Mouse (Mus musculus) heart, adult 11 months (tissue): ENCODE data around the gene Itga9.
"Not testable (repeated sequence)": the region's sequence is repeated elsewhere in the genome, so short reads cannot be mapped to it uniquely, and the experiment has no call there.

Source experiments
- DNase-seq: peaks from one replicate; pipeline ENCODE4 v3.0.0; 2022

The Itga9 gene

DNA sequence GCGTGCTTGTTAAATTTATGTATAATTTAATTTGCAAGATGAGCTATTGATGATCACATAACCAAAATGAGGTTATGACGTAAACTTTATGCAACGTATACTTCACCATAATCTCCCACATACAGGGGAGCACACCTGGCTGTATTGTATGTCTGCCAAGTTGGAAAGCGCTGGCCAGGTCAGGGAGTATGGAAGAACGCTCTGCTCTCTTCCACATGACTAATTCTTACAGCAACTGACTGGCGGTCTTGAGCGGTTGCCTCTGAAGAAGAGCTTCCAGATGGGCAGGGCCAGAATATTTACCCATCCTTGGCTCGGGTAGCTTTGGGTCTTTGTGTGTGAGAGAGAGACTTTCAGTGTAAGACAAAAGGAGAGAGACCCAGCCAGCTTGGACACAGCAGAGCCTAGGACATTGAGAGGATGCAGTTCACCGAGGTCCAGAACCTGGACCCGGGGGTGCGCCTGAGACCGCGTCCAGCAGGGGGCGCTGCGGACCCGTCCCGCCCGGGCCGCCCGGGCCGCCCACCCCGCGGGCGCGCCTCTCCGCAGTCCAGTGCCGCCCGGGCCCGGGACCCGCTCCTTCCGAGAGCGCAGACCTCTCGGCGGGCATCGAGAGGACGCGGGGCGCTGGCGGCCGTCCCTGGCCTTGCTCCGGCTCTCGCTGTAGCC is at the start of gene Itga9:
TSS of gene Itga9 (plus strand) at position 543 of the 669 bp plus-strand sequence.
- DNase-seq, result peak; percentile 98

DNA sequence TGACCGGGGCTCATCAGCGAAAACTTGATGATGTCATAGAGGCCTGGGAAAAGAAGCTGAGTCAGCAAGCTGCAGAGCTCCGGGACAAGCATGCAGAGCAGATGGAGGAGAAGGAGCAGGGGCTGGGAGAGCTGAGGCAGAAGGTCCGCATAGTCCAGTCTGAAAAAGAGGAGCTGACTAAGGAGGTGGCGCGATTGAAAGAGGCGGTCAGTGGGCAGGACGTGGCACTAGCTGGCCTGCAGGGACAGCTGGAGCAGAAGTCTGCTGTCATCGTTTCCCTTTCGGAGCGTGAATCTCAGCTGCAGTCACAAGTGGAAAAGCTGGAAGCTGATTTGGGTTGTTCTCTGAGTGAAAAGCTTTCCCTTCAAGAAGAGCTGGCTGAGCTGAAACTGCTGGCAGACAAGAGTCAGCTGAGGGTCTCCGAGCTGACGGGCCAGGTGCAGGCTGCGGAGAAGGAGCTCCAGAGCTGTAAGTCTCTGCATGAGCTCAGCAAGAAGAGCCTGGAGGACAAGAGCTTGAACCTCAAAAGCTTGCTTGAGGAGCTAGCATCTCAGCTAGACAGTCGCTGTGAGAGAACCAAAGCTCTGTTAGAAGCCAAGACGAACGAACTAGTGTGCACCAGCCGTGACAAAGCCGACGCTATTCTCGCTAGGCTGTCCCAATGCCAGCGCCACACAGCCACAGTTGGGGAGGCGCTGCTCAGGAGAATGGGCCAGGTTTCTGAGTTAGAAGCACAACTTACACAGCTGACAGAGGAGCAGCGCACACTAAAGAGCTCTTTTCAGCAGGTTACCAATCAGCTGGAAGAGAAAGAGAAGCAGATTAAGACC is 49.3 kb upstream of the Itga9 start:
- DNase-seq, result peak; percentile 96

DNA sequence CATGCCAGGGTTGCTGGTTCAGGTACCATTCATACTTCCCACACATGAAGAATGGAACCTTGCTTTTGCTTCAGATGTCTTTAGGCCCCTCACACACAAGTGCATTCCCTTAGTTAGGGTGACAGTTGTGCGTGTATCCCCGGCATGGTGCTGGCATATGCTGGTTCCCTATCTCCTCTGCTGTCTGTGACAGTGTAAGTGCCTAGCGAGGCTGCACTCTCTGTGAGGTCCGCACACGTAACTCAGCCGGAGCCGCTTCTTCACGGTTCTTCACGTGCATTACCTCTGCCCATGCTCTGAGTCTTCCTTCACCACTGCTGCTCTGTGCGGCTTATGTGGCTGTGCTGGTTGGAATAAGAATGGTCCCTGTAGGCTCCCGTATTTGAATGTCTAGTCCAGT is 43.1 kb upstream of the Itga9 start:
- DNase-seq, result peak; percentile 90

DNA sequence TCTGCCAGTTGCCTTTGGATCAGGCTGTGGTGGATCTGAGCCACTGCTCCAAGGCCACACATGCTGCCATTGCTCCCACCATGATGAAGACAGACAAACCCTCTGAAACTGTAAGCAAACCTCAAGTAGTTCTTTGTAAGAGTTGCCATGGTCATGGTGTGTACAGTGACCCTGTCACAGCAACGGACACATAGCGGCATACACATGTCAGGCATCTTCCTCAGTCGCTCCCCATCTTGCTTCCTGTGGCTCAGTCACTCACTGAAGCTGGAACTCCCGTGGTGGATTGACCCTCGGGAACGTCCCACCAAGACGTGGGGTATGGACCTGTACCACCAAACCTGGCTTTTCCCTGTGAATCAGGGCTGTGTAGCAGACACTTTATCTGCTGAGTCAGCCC is 42.6 kb upstream of the Itga9 start:
- DNase-seq, result peak; percentile 80

DNA sequence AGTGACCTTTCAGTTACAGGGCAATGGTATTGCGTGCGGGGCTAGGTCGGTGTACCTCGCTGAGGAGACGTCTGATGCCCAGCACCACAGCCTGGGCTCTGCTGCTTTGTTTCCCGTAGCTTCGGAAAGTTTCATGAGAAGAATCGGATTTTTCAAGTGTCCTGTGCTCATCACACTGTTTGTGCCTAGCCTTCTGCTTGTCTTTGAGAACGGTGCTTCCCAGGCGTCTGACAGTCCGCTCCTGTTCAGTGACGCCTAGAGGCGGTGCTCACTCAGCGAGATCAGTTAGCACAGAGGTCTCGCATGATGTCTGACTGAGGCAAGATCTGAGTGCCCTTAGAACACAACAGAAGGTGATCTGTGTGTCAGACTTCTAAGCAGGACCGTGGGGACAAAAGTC is 41.8 kb upstream of the Itga9 start:
- DNase-seq, result peak; percentile 71

DNA sequence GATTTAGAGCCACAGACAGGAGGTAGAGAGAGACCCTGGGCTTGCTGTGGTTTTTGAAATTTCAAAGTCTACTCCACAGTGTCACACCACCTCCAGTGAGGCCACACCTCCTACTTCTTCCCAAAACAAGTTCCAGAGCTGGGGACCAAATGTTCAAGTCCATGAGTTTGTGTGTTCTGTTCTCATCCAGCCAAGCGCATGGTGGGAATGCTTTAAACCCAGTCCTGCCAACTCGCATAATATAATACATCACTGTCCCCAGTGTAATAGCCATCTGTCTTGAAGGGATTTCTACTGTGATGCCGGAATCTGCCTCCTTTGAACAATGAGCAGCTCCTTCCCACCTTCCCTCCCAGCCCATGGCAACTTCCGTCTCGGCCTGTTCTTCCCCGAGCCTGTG is 37.2 kb upstream of the Itga9 start:
- no peak for DNase-seq

GRCm38 (mm10) chr9:118570865-118571264 is 35.6 kb upstream of the Itga9 start:
- no peak for DNase-seq

GRCm38 (mm10) chr9:118571701-118572100 is 34.8 kb upstream of the Itga9 start:
- no peak for DNase-seq

- no peak for DNase-seq
Measured at GRCm38 (mm10) chr9:118574911-118575310, 31.6 kb upstream of the Itga9 start.

DNA sequence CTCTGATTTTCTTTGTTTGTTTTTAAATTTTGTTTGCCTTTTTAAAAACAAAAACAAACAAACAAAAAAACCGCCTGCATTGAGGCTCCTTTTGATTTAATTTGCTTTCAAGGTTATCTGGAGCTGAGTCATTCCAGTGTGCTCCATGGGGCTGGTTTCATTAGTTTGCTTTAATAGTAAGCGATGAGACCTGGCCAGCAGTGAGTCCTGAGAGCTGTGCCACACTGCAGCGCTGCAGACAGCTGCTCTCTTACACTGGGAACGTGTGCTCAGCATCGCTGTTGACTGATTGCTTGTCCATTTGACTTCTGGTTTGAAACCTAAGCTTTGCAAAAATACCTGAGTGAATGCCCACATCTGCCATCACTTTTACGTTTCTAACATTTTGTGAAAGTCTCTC is 26.1 kb upstream of the Itga9 start:
- no peak for DNase-seq

- DNase-seq, result no peak
Measured at GRCm38 (mm10) chr9:118582757-118583156, 23.7 kb upstream of the Itga9 start.

DNA sequence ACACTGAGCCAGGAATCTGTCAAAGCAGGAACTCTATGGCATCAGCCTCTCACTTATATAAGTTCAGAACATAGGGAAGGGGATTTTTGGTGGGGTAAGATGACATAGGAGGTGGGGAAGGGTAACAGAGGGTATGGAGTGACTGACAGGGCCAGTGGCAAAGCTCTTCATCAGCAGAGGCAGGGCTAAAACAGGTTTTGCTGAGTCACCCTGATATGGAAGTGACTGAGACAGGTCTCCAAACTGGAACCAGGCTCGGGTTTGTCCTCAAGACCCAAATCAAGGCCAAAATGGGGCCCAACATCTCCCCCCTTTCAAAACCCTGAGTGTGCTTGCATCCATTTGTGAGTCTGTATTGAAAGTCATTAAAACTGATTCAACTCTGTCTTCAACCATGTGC is 21.7 kb upstream of the Itga9 start:
- no peak for DNase-seq

DNA sequence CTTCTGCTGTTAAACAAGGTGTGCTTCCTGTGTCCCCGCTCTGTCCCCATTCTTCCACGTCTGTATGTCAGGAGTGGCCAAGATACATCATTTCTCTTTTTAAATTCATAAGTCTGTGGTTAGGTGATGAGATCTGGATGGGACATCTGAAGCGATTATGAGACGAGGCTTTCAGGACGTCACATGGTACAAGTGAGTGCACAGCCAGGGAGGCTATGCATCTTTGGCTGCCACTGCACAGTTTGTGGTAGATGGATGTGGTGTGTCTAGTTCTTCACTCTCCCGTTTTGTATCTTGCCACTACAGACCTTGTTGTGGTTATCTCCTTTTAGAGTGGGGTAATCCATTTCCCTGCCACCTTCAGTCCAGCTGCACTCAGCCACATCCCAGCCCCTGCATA is 20.5 kb upstream of the Itga9 start:
- no peak for DNase-seq

- no peak for DNase-seq
Measured at GRCm38 (mm10) chr9:118587115-118587514, 19.4 kb upstream of the Itga9 start.

DNA sequence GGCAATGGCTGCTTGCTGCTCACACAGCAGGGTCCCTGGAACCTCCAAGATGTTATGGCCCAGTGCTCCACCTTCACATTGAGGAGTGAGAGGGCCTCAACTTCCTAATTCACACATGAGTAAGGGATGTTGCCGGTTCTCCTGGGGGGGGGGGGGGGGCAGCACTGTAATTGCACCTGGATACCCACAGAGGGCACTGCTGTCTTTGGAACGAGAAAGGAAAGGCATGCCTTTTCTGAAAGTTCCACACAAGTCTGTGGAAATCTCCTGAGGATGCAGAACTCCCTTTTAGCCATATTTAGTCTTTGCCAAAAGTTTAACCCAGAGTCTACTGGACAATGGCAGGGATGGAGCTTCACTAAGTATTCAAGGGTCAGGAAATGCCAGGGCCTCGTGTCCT is 17.2 kb upstream of the Itga9 start:
- DNase-seq, result no peak

GRCm38 (mm10) chr9:118590230-118590629 is 16.3 kb upstream of the Itga9 start:
- DNase-seq, result no peak

GRCm38 (mm10) chr9:118591633-118592032 is 14.9 kb upstream of the Itga9 start:
- peak; percentile 80 for DNase-seq

GRCm38 (mm10) chr9:118592585-118593249 is 13.8 kb upstream of the Itga9 start:
- DNase-seq, result peak; percentile 89

DNA sequence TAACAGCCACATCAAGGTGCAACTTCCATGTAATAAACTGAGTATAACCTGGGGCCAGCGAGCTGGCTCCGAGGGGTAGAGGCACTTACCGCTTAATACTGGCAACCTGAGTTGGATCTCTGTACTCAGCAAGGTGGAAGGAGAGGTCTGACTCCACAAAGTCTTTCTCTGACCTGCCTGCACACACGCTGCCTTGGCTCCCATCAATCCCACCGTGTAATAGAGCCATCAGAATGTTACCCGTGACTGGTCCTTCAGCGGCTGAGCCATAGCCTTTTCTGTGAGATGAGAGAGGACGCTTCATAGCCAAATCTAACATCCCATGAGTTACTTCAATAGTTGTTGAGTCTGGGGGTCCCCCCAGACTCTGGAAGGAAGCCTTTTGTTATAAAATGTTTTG is 13.0 kb upstream of the Itga9 start:
- peak; percentile 66 for DNase-seq

GRCm38 (mm10) chr9:118596767-118597166 is 9.7 kb upstream of the Itga9 start:
- DNase-seq, result no peak

GRCm38 (mm10) chr9:118600393-118600792 is 6.1 kb upstream of the Itga9 start:
- DNase-seq, result not testable (repeated sequence)

DNA sequence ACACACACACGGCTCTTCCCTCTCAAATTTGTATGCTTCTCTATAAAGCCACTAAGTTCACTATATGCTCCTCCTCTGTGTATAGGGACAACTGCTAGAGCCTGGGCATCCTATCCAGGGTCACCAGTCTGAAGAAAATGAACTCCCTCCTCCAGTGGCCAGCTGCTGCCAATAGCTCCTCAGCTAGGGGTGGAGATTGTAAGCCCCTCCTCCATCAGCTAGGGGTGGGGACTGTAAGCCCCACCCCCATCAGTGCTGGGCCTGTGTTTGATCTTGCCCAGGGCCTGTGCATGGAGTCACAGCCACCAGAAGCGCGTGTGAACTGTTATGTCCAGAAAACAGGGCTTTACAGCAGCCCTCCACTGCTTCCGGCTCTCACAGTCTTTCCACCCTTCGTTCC is 3.9 kb upstream of the Itga9 start:
- DNase-seq, result no peak

GRCm38 (mm10) chr9:118606817-118607371 is 404 bp downstream of the Itga9 start:
- DNase-seq, result peak; percentile 97
